Mouse (Mus musculus): ENCODE results near the gene Gm4871.

DNA sequence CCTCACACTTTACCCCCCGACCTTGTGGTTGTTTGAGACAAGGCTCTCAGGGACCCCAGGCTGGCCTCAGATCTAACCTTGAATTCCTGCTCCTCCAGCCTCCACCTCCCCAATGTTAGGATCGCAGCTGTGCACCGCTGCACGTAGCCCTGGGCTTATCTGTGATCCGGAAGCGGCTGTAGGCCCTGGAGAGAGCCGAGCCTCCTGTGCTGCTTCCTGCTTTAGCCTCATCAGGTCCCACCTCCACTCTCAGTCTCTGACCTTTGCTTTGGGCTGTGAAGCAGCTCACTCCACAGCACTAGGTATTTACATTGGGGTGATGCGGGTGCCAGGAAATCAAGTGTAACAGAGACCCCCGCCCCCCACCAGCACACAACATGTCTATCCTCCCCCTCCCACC, 28.1 kb downstream of the Gm4871 start:
- no peak for TF ChIP-seq CTCF (IDR thresholded peaks at IDR 0.05; ENCODE audit: low read depth)
- no peak for TF ChIP-seq EP300 (IDR thresholded peaks at IDR 0.05; ENCODE audit: low read depth)

All from liver, embryonic 14.5 days (tissue).